Comparison of ENCODE assay signal across 18 mouse cellular contexts in genomic region chr1:152575096-152575495, GRCm38 (mm10).
DNase-seq lines count a peak whose midpoint lies in the region; ATAC-seq lines count a peak whose summit lies in the region.
"Had no signal": no experiment of that assay in that cellular context is flagged by ENCODE, and none has a peak within 500 bp of the region (broad histone marks: within the 10 kb centered on the region; RNA-seq: fewer than 3 reads in every experiment).

No protein-coding gene starts in this region.

- H3K9ac ChIP-seq in midbrain, embryonic 13.5 days (replicated peaks): no peak overlapping the region
- no peak overlapping the region for H3K9ac ChIP-seq in midbrain, embryonic 16.5 days (ENCODE audit: low read depth, low read length)
- no peak overlapping the region for H3K9ac ChIP-seq in embryonic facial prominence, embryonic 11.5 days (replicated peaks; ENCODE audit: low read length)
- H3K9ac ChIP-seq: embryonic facial prominence, embryonic 12.5 days; forebrain, embryonic 12.5 days; heart, embryonic 12.5 days; hindbrain, embryonic 15.5 days had no signal

- peak; percentile 30 for DNase-seq in embryo, embryonic 10.5 days (ENCODE audit: low spot score)
- no peak for DNase-seq in embryo, embryonic 11 days
- DNase-seq in embryonic facial prominence, embryonic 11.5 days (ENCODE audit: low spot score): peak; percentile 73
- DNase-seq in layer of hippocampus, postnatal 36 days: no peak
- DNase-seq in gastrocnemius, postnatal 4 days (ENCODE audit: low spot score in 2 of 2): no peak
- DNase-seq: adrenal gland, postnatal 10 days; cerebellum, adult 18-20 months; cerebellum, adult 9-11 months; gastrocnemius, postnatal 10 days; heart, adult 2 months; heart, postnatal 36 days had no signal

- no peak overlapping the region for H3K4me3 ChIP-seq in midbrain, embryonic 13.5 days (replicated peaks)
- no peak overlapping the region for H3K4me3 ChIP-seq in midbrain, embryonic 16.5 days (ENCODE audit: low read depth, low read length)
- H3K4me3 ChIP-seq in embryonic facial prominence, embryonic 11.5 days (ENCODE audit: low read depth, low read length): no peak overlapping the region
- H3K4me3 ChIP-seq: embryonic facial prominence, embryonic 12.5 days; forebrain, embryonic 12.5 days; heart, adult 2 months; heart, embryonic 12.5 days; hindbrain, embryonic 15.5 days had no signal

- H3K9me3 ChIP-seq in midbrain, embryonic 13.5 days: no peaks in the 10 kb centered on the region
- no peaks in the 10 kb centered on the region for H3K9me3 ChIP-seq in midbrain, embryonic 16.5 days (replicated peaks; ENCODE audit: control insufficient read depth, low read length, poor library complexity, severe bottlenecking)
- H3K9me3 ChIP-seq in embryonic facial prominence, embryonic 11.5 days (replicated peaks; ENCODE audit: control insufficient read depth, low read length): no peaks in the 10 kb centered on the region
- H3K9me3 ChIP-seq: embryonic facial prominence, embryonic 12.5 days; forebrain, embryonic 12.5 days; heart, embryonic 12.5 days; hindbrain, embryonic 15.5 days had no signal

- no peak overlapping the region for H3K4me2 ChIP-seq in midbrain, embryonic 13.5 days (replicated peaks)
- no peak overlapping the region for H3K4me2 ChIP-seq in midbrain, embryonic 16.5 days (ENCODE audit: low read length)
- no peak overlapping the region for H3K4me2 ChIP-seq in embryonic facial prominence, embryonic 11.5 days (ENCODE audit: low read depth, low read length)
- H3K4me2 ChIP-seq: embryonic facial prominence, embryonic 12.5 days; forebrain, embryonic 12.5 days; heart, embryonic 12.5 days; hindbrain, embryonic 15.5 days had no signal

- H3K4me1 ChIP-seq in midbrain, embryonic 13.5 days (replicated peaks): peaks cover 44% of the 10 kb centered on the region
- peaks cover 19% of the 10 kb centered on the region for H3K4me1 ChIP-seq in midbrain, embryonic 16.5 days (ENCODE audit: control insufficient read depth, insufficient read depth, low read length)
- H3K4me1 ChIP-seq in embryonic facial prominence, embryonic 11.5 days (ENCODE audit: control insufficient read depth, insufficient read depth, low read length): peaks cover 8% of the 10 kb centered on the region

- peak; percentile 21; the same call in 1 of the 2 replicates for ATAC-seq in midbrain, embryonic 13.5 days
- no peak for ATAC-seq in midbrain, embryonic 16.5 days
- no peak for ATAC-seq in embryonic facial prominence, embryonic 11.5 days (replicated peaks; ENCODE audit: insufficient number of reproducible peaks, low FRiP score, low TSS enrichment, low read depth)
- ATAC-seq: forebrain, embryonic 16.5 days had no signal

- WGBS in midbrain, embryonic 13.5 days: 51% methylated on average over 5 of the region's 5 CpGs
- WGBS in midbrain, embryonic 16.5 days: 50% methylated on average over 5 of the region's 5 CpGs
- WGBS in embryonic facial prominence, embryonic 11.5 days: 26% methylated on average over 5 of the region's 5 CpGs

- H3K36me3 ChIP-seq in midbrain, embryonic 13.5 days: 0 out of 2 replicates have a peak, but pooled peaks cover 3% of the 10 kb centered on the region
- no peaks in the 10 kb centered on the region for H3K36me3 ChIP-seq in midbrain, embryonic 16.5 days (ENCODE audit: control insufficient read depth, insufficient read depth, low read length)
- no peaks in the 10 kb centered on the region for H3K36me3 ChIP-seq in embryonic facial prominence, embryonic 11.5 days (replicated peaks; ENCODE audit: control insufficient read depth, insufficient read depth, low read depth, low read length)
- H3K36me3 ChIP-seq: embryonic facial prominence, embryonic 12.5 days; hindbrain, embryonic 15.5 days had no signal

- H3K27me3 ChIP-seq in midbrain, embryonic 13.5 days: peaks cover 48% of the 10 kb centered on the region
- peaks cover 3% of the 10 kb centered on the region; the same call in 1 of the 2 replicates for H3K27me3 ChIP-seq in midbrain, embryonic 16.5 days (ENCODE audit: control insufficient read depth, insufficient read depth, low read depth, low read length)
- no peaks in the 10 kb centered on the region for H3K27me3 ChIP-seq in embryonic facial prominence, embryonic 11.5 days (ENCODE audit: control insufficient read depth, insufficient read depth, low read length)
- H3K27me3 ChIP-seq: embryonic facial prominence, embryonic 12.5 days; heart, embryonic 12.5 days; hindbrain, embryonic 15.5 days had no signal

- H3K27ac ChIP-seq in midbrain, embryonic 13.5 days: no peak overlapping the region
- no peak overlapping the region for H3K27ac ChIP-seq in midbrain, embryonic 16.5 days (ENCODE audit: low read length)
- no peak overlapping the region for H3K27ac ChIP-seq in embryonic facial prominence, embryonic 11.5 days (replicated peaks; ENCODE audit: low read depth, low read length)
- H3K27ac ChIP-seq: embryonic facial prominence, embryonic 12.5 days; forebrain, embryonic 12.5 days; heart, adult 2 months; hindbrain, embryonic 15.5 days had no signal

Comparison
In these comparisons a context has a peak if more than half of its experiments do, and no peak if none do; other contexts are left out.
1. DNase-seq: peak in embryo, embryonic 10.5 days (single experiment) and embryonic facial prominence, embryonic 11.5 days (single experiment); none in embryo, embryonic 11 days (single experiment), layer of hippocampus, postnatal 36 days (0 of 2) and gastrocnemius, postnatal 4 days (0 of 2).